Mouse (Mus musculus): ENCODE data around the gene Cdca5. TPM values are rescaled to one million over a fixed set of nuclear protein-coding genes. Genes with fewer than 3 reads are reported as not detected.

Cdca5 gene
- polyA plus RNA-seq, 1 experiment from 2014 or later = 28.2 TPM

DNA sequence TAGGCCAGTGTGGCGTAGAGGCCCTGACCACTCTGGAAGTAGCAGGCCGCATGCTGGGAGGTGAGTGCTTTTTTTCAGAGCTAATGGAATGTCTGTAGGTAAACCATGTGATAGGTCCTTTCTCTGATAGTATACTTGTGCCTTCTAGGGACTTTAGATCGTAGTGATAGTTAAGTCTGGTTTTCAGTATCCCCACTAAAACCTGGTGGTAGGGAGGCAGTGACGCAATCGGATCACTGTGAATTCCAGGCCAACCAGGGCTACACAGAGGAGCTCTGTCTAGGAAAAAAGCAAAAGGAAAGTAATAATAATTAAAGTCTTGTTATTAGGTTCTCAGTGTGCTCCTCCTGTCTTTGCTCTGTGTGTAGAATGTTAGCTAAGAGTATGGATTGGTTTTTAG, 26.3 kb upstream of the Cdca5 start:
- no peak for ATAC-seq
- Histone ChIP-seq H3K9me3 (replicated peaks; ENCODE audit: control insufficient read depth, low read length) (no peaks in the 10 kb centered on the region), H3K9ac (ENCODE audit: low read length) (peak overlapping the region; percentile 87), H3K27ac (ENCODE audit: low read depth, low read length) (no peak overlapping the region; the same call in 1 of the 2 replicates), H3K27me3 (replicated peaks; ENCODE audit: control insufficient read depth, insufficient read depth, low read length) (no peaks in the 10 kb centered on the region), H3K4me3 (ENCODE audit: low read depth, low read length) (peak overlapping the region; percentile 59), H3K4me2 (ENCODE audit: low read length) (peak overlapping the region; percentile 75), H3K4me1 (ENCODE audit: control insufficient read depth, insufficient read depth, low read length) (peaks cover 23% of the 10 kb centered on the region), H3K36me3 (ENCODE audit: control insufficient read depth, insufficient read depth, low read length) (peaks cover 38% of the 10 kb centered on the region)
- WGBS = 38% methylated on average over 5 of the region's 5 CpGs
- DNase-seq (ENCODE audit: low spot score) = no peak

DNA sequence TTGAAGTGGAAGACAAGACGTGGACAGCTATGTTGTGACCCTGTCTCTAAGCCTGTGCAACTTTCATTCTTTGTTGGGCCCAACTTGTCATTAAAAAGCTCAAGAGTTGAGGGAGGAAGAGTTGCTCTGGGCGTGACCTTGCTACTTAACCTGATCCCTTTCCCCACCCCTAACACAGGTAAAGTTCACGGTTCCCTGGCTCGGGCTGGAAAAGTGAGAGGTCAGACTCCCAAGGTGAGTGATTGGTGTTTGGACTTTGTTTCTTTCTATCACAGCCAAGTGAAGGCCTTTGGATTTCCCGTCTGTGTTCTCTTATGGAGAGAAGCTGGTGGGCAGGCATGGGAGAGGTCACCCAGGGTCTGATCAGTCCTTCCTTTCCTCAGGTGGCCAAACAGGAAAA, 25.8 kb upstream of the Cdca5 start:
- Histone ChIP-seq H3K4me1 (ENCODE audit: control insufficient read depth, insufficient read depth, low read length) (peaks cover 23% of the 10 kb centered on the region), H3K27ac (ENCODE audit: low read depth, low read length) (no peak overlapping the region), H3K4me3 (ENCODE audit: low read depth, low read length) (peak overlapping the region; percentile 59; the same call in 1 of the 2 replicates), H3K9ac (ENCODE audit: low read length) (peak overlapping the region; percentile 87; the same call in 1 of the 2 replicates), H3K4me2 (ENCODE audit: low read length) (peak overlapping the region; percentile 75), H3K9me3 (replicated peaks; ENCODE audit: control insufficient read depth, low read length) (no peaks in the 10 kb centered on the region), H3K27me3 (replicated peaks; ENCODE audit: control insufficient read depth, insufficient read depth, low read length) (no peaks in the 10 kb centered on the region), H3K36me3 (ENCODE audit: control insufficient read depth, insufficient read depth, low read length) (peaks cover 34% of the 10 kb centered on the region)
- WGBS = 87% methylated on average over 5 of the region's 5 CpGs
- no peak for ATAC-seq
- no peak for DNase-seq (ENCODE audit: low spot score)

DNA sequence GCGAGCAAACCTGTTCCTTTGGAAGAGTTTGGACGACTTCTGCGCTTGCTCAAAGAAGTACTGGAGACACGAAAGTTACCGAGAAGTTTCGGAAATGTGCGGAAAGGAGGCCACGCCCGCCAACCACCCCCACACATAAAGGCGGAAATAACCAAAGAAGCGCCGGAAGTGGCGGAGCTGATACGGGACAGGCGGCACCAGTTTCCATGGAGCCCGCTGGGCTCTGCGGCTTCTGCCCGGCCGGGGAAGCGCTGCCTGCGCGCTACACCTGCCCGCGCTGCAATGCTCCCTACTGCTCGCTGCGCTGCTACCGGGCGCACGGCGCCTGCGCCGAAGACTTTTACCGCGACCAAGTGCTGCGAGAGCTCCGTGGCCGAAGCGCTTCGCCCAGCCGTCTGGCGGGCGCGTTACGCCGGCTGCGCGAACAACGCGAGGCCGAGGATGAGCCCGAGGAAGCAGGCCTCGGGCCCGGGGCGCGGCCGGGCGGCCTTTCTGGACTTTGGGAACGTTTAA, 23.7 kb upstream of the Cdca5 start, which contains the start of gene Znhit2:
Gene Znhit2, plus strand, starts transcription at position 172 of the 513 bp plus-strand sequence.
- Histone ChIP-seq H3K36me3 (ENCODE audit: control insufficient read depth, insufficient read depth, low read length) (peaks cover 15% of the 10 kb centered on the region; the same call in 1 of the 2 replicates), H3K4me2 (ENCODE audit: low read length) (peak within 1 kb of the TSS; percentile 100), H3K4me3 (ENCODE audit: low read depth, low read length) (peak within 1 kb of the TSS; percentile 82), H3K9ac (ENCODE audit: low read length) (peak within 1 kb of the TSS; percentile 95), H3K27me3 (replicated peaks; ENCODE audit: control insufficient read depth, insufficient read depth, low read length) (no peaks in the 10 kb centered on the region), H3K4me1 (ENCODE audit: control insufficient read depth, insufficient read depth, low read length) (peaks cover 24% of the 10 kb centered on the region), H3K9me3 (replicated peaks; ENCODE audit: control insufficient read depth, low read length) (no peaks in the 10 kb centered on the region), H3K27ac (ENCODE audit: low read depth, low read length) (peak within 1 kb of the TSS; percentile 92)
- WGBS = under 1% methylated on average over 58 of the region's 58 CpGs
- DNase-seq (ENCODE audit: low spot score) (peak; percentile 96), ATAC-seq (peak; percentile 71)

- H3K4me1 ChIP-seq (ENCODE audit: control insufficient read depth, insufficient read depth, low read length) = peaks cover 26% of the 10 kb centered on the region
- H3K27me3 ChIP-seq (replicated peaks; ENCODE audit: control insufficient read depth, insufficient read depth, low read length) = no peaks in the 10 kb centered on the region
- ATAC-seq (no peak), DNase-seq (ENCODE audit: low spot score) (peak; percentile 12)
- H3K9me3 ChIP-seq (replicated peaks; ENCODE audit: control insufficient read depth, low read length) = no peaks in the 10 kb centered on the region
- H3K36me3 ChIP-seq (ENCODE audit: control insufficient read depth, insufficient read depth, low read length) = peaks cover 15% of the 10 kb centered on the region; the same call in 1 of the 2 replicates
- peak overlapping the region; percentile 82 for H3K4me3 ChIP-seq (ENCODE audit: low read depth, low read length)
- peak overlapping the region; percentile 95 for H3K9ac ChIP-seq (ENCODE audit: low read length)
- H3K27ac ChIP-seq (ENCODE audit: low read depth, low read length) = peak overlapping the region; percentile 92
- peak overlapping the region; percentile 100 for H3K4me2 ChIP-seq (ENCODE audit: low read length)
- WGBS = 2% methylated on average over 44 of the region's 44 CpGs
These were observed 23.0 kb upstream of the Cdca5 start for GRCm38 (mm10) chr19:6061641-6062302.

GRCm38 (mm10) chr19:6062418-6062817, 22.4 kb upstream of the Cdca5 start:
- no peaks in the 10 kb centered on the region for H3K27me3 ChIP-seq (replicated peaks; ENCODE audit: control insufficient read depth, insufficient read depth, low read length)
- ATAC-seq (no peak), DNase-seq (ENCODE audit: low spot score) (no peak)
- peak overlapping the region; percentile 82 for H3K4me3 ChIP-seq (ENCODE audit: low read depth, low read length)
- 77% methylated on average over 5 of the region's 5 CpGs for WGBS
- H3K4me2 ChIP-seq (ENCODE audit: low read length) = peak overlapping the region; percentile 100
- H3K9ac ChIP-seq (ENCODE audit: low read length) = peak overlapping the region; percentile 95; the same call in 1 of the 2 replicates
- peaks cover 23% of the 10 kb centered on the region for H3K4me1 ChIP-seq (ENCODE audit: control insufficient read depth, insufficient read depth, low read length)
- H3K9me3 ChIP-seq (replicated peaks; ENCODE audit: control insufficient read depth, low read length) = no peaks in the 10 kb centered on the region
- H3K36me3 ChIP-seq (ENCODE audit: control insufficient read depth, insufficient read depth, low read length) = peaks cover 15% of the 10 kb centered on the region; the same call in 1 of the 2 replicates
- no peak overlapping the region for H3K27ac ChIP-seq (ENCODE audit: low read depth, low read length)

- WGBS = 92% methylated on average over 6 of the region's 6 CpGs
- Histone ChIP-seq H3K9ac (ENCODE audit: low read length) (no peak overlapping the region), H3K4me2 (ENCODE audit: low read length) (no peak overlapping the region)
These were observed 21.7 kb upstream of the Cdca5 start for GRCm38 (mm10) chr19:6063081-6063480.

DNA sequence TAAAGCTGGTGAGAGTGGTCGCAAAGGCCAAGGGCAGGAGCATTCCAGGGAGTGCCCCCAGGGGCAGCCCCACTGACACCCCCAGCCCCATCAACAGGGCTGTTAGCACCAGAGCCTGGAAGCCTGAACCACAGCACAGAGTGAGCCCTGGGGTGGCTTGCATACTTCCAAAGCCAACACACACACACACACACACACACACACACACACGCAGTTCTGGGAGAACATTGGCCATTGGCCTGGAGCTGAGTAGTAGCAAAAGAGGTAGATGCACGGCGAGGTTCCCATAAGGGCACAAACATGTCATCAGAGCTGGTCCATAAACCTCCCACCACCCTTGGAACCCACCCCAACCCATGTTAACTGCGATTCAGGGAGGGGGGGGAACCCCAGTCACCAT, 18.2 kb upstream of the Cdca5 start:
- H3K27me3 ChIP-seq (replicated peaks; ENCODE audit: control insufficient read depth, insufficient read depth, low read length) = no peaks in the 10 kb centered on the region
- peak overlapping the region; percentile 77 for H3K9ac ChIP-seq (ENCODE audit: low read length)
- no peaks in the 10 kb centered on the region for H3K9me3 ChIP-seq (replicated peaks; ENCODE audit: control insufficient read depth, low read length)
- H3K36me3 ChIP-seq (ENCODE audit: control insufficient read depth, insufficient read depth, low read length) = peaks cover 28% of the 10 kb centered on the region
- DNase-seq (ENCODE audit: low spot score) (peak; percentile 14), ATAC-seq (peak; percentile 15)
- peak overlapping the region; percentile 49 for H3K4me3 ChIP-seq (ENCODE audit: low read depth, low read length)
- WGBS = 36% methylated on average over 5 of the region's 5 CpGs
- peak overlapping the region; percentile 93 for H3K4me2 ChIP-seq (ENCODE audit: low read length)
- peak overlapping the region; percentile 83 for H3K27ac ChIP-seq (ENCODE audit: low read depth, low read length)
- peaks cover 18% of the 10 kb centered on the region for H3K4me1 ChIP-seq (ENCODE audit: control insufficient read depth, insufficient read depth, low read length)

More at GRCm38 (mm10) chr19:6063081-6063480, 21.7 kb upstream of the Cdca5 start:
- Histone ChIP-seq H3K9me3 (replicated peaks; ENCODE audit: control insufficient read depth, low read length) (no peaks in the 10 kb centered on the region), H3K27me3 (replicated peaks; ENCODE audit: control insufficient read depth, insufficient read depth, low read length) (no peaks in the 10 kb centered on the region), H3K36me3 (ENCODE audit: control insufficient read depth, insufficient read depth, low read length) (peaks cover 15% of the 10 kb centered on the region; the same call in 1 of the 2 replicates), H3K4me3 (ENCODE audit: low read depth, low read length) (no peak overlapping the region), H3K4me1 (ENCODE audit: control insufficient read depth, insufficient read depth, low read length) (peaks cover 23% of the 10 kb centered on the region), H3K27ac (ENCODE audit: low read depth, low read length) (no peak overlapping the region)
- no peak for ATAC-seq
- no peak for DNase-seq (ENCODE audit: low spot score)

GRCm38 (mm10) chr19:6067011-6067723, 17.6 kb upstream of the Cdca5 start:
- under 1% methylated on average over 29 of the region's 30 CpGs for WGBS
- peaks cover 14% of the 10 kb centered on the region for H3K4me1 ChIP-seq (ENCODE audit: control insufficient read depth, insufficient read depth, low read length)
- H3K27me3 ChIP-seq (replicated peaks; ENCODE audit: control insufficient read depth, insufficient read depth, low read length) = no peaks in the 10 kb centered on the region
- H3K9me3 ChIP-seq (replicated peaks; ENCODE audit: control insufficient read depth, low read length) = no peaks in the 10 kb centered on the region
- ATAC-seq (peak; percentile 77), DNase-seq (ENCODE audit: low spot score) (peak; percentile 89)
- peak overlapping the region; percentile 93 for H3K4me2 ChIP-seq (ENCODE audit: low read length)
- H3K4me3 ChIP-seq (ENCODE audit: low read depth, low read length) = peak overlapping the region; percentile 49
- peak overlapping the region; percentile 77 for H3K9ac ChIP-seq (ENCODE audit: low read length)
- H3K27ac ChIP-seq (ENCODE audit: low read depth, low read length) = peak overlapping the region; percentile 83
- peaks cover 29% of the 10 kb centered on the region for H3K36me3 ChIP-seq (ENCODE audit: control insufficient read depth, insufficient read depth, low read length)
